Mouse (Mus musculus) gastrocnemius, postnatal 25 days (tissue): ENCODE data around the gene Sema6c. TPM values are rescaled to one million over a fixed set of nuclear protein-coding genes. Genes with fewer than 3 reads are reported as not detected.

ENCODE experiments used
- DNase-seq: peaks from one replicate; pipeline ENCODE4 v3.0.0; 2022
- total RNA-seq, 2 experiments: library from RNA; stranded (reverse); gene quantifications; 1 replicate in 1 of 2; 2 replicates in 1 of 2; pipeline ENCODE4 v1.2.3; 2021

Gene Sema6c
- total RNA-seq, 2 experiments from 2014 or later: 98.2 to 101 TPM

DNA sequence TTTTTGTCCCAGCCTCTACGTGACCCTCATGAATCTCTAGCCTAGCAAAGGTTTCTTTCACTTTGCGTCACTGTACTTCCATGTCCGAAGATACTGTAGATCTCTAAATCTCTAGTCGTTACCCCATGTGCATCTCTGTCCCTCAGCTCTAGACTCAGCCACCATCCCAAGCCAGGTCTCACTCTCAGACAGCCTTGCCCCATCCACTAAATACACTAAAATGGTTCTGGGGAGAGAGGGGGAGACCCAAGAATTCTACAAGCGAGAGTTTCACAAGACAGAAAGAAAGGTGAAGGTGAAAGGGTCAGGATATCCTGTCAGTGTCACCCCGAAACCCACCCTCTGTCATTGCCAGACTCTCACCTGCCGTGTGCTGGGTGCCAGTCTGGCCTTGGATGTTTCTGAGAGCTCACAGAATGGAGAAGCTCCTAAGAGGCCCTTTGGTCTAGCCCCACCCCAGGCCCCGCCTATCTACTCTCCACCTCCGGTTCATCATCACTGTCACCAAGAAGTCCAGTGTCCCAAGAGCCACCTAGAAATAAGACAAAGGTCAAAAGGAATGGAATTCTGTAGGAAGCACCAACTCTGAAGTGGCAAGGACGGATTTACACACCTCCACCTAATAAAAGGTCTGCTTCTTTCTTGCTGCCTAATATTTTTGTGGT lies 18.2 kb upstream of the Sema6c start, which contains the start of gene Tnfaip8l2:
Gene Tnfaip8l2 (minus strand): TSS at position 409 of the 665 bp plus-strand sequence.
- no peak for DNase-seq

DNA sequence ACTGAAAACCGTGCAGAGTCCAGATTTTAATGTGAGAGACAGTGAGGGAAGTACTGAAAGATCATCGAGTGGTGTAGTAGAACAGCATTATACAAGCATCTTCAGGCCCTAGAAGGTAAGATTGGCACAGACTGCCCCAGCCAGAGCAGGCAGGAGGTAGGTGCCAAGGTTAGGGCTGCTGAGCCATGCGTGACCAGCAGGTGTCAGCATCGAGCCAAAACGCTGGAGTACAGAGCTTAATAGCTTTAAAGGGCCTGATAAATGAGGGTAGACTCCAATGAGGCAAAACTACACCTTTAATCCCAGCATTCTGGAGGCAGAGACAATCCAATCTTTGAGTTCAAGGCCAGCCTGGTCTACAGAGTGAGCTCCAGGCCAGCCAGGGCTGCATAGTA lies 17.6 kb upstream of the Sema6c start:
- peak; percentile 84 for DNase-seq

DNA sequence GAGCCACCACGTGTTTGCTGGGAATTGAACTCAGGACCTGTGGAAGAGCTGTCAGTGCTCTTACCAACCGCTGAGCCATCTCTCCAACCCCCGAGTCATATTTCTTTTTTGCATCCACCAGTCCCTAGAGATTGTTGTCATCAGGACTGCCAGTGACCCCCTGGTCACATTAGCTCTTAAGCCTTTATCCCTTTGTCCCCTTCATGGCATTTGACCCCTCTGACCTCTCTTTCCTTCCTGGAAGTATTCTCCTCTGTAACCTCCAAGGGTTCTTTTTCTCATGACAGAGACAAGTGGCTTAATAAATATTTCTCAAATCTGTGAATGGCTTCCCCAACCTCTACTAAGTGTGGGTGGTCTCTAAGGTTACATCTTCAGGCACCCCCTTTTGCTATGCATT lies 12.3 kb upstream of the Sema6c start:
- no peak for DNase-seq

DNA sequence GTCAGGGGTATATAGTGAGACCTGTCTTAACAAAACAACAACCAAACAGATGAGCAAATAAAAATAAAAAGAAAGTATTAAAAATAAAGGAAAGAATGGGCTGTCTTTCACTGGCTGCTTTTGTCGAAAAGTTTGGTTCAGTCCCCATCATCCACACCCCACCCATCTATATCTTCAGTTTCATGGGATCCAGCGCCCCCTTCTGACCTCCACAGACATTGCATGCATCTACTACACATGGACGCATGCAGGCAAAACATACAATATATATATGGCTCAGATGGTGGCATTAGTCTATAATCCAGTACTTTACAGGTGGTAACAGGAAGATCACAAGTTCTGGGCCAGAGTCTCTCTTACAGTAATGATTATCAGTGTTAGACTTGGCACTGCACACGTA lies 6.4 kb upstream of the Sema6c start:
- DNase-seq: no peak

DNA sequence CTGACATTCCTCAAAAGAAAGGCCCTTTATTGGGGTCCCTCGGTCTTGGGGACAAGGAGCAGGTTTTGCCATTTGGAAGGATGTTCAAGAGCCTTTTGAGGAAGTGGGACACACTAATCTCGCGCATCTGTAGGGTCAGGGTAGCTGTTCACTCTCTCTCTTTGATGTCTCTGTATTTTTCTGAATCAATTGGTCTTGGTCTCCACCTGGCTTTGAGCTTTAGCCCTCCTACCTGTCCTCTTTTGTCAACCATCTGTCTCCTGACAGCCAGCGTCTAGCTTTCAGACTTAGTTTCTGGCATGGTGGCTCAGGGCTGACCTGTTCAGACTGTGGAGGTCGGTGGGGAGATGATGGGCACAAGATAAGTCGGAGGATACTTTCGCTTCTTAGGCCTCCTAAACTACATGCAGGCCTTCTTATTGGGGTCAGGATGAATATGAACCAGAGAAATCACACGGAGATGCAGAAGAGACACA lies 708 bp upstream of the Sema6c start:
- no peak for DNase-seq

DNA sequence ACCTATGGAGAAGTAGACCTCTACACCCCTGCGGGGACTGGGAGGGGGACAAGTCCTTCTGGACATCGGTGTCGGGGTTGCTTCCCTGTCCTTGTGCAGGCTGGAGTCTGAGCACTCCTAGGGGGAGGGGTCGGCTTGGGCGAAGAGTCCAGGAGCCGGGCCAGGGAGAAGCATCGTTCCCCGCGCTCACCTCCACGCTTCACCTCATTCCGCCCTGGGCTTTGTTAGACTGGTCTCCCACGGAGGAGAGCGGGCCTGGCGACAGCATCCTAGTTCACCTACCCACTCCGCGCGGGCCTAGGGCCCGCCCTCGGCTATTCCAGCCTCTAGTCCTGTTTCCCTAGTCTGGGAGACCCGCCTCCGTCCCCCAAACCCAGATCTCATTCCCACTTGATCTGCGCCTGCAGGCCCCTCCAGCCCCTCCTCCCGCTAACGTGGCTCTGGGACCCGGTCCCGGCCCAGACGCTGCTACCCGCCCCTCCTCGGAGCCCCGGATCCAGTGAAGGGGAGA lies 839 bp downstream of the Sema6c start:
- DNase-seq: no peak

DNA sequence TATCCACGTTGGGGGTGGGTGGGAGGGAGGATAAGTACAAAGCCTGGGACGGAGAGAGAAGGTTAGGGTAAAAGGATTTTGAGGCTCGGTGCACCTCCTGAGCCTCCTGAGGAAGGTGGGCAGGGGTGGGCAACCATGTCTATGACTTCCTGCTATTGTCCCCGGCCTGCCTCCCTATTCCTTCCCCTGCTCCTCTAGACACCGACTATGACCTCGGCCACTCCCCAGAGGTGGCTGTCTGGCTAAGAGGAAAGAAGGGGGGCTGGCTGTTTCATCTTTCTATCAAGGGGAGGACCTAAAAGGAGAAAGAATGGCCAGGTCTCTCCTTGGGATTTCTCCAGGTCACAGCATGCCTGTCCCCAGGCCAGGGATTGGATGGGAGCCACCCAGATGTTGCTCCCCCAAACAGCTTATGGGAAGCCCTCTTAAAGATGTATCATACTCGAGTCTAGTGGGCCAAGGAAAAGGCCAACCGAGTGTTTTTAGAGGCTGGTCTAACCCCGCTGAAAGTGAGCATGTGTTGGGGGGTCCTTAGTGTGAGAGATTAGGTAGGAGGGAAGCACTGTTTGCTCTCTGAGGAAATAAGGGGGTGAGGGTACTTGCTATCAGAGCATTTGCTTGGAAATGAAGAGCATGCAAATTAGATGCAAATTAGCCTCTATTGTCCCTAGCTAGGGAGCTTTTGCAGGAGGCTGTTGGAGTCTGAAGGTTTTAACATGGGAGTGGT lies 1.5 kb downstream of the Sema6c start:
- DNase-seq: no peak

DNA sequence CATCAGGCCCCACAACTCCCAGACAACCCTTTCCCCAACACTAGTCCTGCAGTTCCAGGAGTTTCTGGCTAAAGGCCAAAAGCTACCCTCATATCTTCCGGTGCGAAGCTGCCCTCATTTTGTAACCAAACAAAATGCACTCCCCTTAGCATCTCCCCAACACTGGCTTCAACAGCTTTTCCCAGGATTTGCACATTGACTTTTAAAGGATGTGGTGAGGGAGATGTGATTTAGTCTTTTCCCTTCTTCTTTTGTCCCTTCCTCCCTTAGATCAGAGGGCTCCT lies 2.0 kb downstream of the Sema6c start:
- no peak for DNase-seq

DNA sequence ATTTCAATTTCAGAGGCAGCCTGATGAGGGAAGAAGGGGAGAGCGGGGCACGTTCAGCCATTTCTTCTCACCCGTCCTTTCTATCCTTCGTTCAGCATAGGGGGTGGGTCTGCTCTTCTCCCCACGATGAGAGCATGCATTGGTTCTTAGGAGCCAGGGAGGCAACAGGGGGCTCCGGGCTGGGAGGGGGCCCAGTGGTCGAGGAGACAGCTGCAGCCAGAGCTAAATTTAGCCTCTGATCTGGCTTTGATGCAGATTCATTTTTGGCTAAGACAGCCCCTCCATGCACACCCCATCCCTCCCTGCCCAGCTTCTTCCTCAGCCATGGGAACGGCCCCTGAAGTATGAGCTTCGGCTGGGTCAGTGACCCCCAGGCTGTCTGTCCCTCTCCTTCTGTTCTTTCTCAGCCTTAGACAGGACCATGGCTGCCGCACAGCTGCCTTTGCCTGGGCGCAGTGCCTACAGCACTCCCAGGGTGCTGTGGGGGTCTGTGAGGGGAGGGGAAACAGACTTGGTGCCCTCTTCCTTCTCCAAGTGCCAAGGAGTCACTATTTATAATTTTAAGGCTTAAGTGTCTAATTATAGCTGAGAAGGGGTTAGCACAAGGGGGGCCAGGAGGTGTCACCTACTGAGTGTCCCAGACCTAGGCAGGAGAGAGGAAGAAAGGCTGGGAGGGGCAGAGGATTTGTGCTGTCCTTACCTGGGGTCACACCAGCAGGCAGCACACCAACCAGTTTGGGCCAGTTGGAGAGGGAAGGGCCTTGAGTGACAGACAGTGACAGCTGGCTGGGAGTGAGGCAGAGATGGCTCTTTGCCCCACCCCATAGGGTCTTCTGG lies 3.4 kb downstream of the Sema6c start:
- DNase-seq: peak; percentile 91

DNA sequence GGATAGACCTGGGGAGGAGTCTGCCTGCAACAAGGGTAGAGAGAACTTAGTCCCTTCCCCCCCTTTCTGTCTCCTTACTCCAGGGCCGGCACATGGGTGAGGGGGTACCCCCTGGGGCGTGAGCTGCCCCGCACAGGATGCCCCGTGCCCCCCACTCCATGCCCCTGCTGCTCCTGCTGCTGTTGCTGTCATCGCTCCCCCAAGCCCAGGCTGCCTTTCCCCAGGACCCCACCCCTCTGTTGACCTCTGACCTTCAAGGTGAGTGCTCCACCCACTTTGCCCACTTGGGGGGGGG lies 3.9 kb downstream of the Sema6c start:
- no peak for DNase-seq

DNA sequence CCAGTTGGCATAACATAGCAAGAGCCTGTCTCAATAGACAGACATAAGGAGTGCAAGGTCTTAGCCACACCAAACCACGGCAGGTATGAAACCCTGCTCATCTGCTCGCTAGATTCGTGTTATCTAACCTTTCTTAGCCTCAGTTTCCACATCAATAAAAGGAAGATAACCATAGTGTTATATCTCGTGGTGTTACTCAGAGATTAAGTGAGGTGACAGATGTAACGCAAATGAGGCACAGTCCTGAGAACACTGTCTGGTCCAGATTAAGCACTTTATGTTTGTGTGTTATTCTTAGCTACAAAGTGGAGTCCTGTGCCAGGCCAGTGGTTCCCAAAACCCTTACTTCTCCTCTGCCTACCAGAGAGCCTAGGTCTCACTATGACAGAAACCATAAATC lies 4.6 kb downstream of the Sema6c start:
- no peak for DNase-seq

DNA sequence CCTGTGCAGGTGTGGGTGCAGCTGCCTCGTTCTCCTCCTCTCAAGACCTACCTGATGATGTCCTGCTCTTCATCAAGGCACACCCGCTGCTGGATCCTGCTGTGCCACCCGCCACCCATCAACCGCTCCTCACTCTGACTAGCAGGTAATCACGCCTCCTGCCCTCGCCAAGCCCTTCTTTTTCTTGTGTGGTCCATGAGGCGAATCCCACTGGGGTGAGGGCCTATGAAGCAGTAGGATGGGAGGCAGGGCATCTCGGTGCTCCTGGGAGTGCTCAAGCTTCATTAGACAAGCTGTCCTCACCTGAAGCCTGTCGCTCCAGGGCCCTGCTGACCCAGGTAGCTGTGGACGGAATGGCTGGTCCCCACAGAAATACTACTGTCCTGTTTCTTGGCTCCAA lies 9.7 kb downstream of the Sema6c start:
- no peak for DNase-seq

DNA sequence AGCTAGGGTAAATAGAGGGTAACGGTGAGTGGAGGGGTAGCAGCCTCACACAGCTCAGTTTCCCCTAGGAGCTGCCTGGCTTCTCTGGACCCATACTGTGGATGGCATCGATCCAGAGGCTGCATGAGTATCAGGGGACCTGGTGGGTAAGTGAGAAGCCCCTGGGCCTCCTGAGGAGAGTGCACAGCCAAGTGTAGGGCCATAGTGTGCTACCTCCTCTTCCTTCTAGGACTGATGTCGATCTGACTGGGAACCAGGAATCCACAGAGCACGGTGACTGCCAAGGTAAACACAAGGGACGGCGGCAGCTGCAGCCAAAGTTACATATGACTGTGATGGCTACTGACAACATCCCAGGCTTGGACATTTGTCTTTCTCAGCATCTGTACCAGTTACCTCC lies 10.8 kb downstream of the Sema6c start:
- DNase-seq: no peak

DNA sequence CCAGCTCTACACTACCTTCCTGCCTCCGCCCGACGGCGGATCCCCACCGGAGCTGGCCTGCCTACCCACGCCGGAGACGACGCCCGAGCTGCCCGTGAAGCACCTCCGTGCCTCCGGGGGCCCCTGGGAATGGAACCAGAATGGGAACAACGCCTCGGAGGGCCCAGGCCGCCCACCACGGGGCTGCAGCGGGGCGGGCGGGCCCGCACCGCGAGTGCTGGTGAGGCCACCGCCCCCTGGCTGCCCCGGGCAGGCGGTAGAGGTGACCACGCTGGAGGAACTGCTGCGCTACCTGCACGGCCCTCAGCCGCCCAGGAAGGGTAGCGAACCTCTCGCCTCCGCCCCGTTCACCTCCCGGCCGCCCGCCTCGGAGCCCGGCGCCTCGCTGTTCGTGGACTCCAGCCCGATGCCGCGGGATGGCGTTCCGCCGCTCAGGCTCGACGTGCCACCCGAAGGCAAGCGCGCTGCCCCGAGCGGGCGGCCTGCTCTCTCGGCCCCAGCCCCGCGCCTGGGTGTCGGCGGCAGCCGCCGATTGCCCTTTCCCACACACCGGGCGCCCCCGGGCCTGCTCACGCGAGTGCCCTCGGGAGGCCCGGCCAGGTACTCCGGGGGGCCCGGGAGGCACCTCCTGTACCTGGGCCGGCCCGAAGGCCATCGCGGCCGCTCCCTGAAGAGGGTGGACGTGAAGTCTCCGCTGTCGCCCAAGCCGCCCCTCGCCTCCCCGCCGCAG lies 12.4 kb downstream of the Sema6c start:
- no peak for DNase-seq

DNA sequence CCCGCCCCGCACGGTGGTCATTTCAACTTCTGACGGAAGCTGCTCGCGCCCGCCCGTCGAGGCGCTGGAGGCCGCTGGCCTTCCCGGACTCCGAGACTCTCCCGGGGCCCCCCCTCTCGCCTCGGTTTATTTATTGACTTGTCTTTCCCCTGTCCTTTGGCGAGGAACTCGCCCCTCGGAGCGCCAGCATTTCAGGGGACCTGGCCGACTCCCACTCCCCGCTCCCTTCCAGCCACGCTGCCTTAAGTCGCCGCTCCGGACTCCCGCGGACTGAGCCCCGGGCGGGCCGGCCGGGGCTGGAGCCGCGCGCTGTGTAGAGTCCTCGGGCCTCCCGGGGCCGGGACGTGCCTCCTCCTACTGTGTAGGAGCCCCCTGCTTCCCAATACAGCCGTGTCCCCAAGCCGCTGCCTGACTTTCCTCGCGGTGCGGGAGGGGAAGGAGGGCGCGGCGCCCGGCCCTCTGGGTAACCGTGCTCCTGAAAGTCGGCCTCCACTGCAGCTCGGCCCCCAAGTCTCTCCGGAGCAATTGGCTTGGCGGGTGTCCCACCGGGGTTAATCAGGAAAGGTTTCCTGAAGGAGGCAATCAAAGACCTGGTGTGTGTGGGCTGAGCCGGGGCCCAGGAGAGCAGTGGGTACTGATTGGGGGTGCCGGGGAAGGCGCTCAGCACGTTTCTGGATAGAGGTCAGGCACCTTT lies 13.1 kb downstream of the Sema6c start:
- DNase-seq: peak; percentile 39

DNA sequence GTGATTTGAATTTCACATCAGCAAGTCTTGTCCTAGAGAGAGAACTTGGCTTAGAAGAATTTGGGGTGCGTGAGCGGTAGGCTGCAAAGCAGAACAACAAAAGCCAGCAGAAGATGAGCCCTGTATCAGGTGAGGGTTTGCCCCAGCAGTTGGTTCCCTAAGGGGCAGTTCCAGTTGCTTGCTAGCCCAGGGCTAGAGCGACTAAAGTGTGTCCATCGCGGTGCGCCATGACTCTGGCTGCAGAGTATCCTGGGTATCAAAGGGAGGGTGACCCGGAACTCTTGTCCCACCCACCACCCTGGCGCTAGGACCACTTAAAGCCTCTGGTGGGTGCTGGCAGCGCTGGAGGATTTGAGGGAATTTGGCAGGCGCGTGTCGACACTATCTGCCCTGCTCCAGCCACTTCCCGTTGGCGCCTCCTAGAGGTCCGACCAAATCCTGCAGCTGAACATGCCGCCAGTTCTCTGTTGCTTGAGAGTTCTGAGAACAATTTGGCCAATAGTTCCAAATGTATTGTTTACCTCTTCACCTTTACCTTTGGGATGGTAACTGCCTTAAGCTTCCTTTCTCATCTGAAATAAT lies 13.8 kb downstream of the Sema6c start:
- peak; percentile 79 for DNase-seq

DNA sequence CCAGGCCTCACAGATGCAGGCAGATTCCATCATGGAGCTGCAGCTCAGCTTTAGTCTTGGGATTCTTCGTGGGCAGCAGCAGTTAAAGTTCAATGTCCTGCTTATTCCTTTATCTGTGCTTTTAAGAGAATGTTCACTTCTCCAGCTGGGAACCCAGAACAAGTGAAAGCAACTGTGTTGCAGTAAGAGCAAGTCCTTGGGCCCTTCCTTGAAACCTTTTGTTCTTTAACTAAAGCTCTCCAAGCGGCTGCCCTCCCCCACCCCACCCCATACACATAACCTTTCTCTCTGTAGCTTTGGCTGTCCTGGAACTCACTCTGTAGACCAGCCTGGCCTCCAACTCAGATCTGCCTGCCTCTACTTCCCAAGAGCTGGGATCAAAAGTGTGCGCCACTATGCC lies 16.2 kb downstream of the Sema6c start:
- no peak for DNase-seq

DNA sequence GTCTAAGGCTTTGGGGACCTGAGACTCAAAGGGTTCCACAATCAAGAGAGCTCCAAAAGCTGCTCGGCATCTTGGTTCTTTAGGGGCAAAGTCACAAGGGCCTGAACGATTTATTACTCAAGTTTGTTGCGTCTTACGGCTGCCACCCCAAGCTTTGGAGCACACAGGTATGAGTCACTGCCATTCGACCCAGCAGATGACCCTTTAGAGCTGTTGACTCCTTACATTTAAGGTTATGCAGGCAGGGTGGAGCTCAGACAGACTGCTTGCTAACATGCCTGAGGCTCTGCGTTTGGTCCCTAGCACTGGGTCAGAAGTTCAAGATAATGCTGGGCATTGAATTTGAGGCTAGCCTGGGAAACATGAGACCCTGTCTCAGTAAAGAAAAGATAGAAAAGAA lies 17.3 kb downstream of the Sema6c start:
- no peak for DNase-seq

DNA sequence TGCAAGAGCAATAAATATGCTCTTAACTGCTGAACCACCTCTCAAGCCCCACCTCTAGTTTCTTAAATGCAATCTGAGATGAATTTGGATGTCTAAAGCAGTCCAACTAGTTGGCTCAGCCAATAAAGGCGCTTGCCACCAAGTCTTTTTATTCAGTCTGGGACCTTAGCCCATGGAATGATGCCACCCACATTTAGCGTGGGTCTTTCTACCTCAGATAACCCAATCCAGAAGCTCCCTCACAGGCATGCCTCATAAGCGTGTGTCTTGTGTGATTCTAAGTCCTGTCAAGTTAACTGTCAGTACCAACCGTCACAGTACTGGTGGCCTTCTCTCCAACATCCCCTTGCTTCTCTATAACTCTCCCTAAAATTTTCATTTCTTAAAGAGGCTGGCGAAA lies 18.7 kb downstream of the Sema6c start:
- DNase-seq: no peak

DNA sequence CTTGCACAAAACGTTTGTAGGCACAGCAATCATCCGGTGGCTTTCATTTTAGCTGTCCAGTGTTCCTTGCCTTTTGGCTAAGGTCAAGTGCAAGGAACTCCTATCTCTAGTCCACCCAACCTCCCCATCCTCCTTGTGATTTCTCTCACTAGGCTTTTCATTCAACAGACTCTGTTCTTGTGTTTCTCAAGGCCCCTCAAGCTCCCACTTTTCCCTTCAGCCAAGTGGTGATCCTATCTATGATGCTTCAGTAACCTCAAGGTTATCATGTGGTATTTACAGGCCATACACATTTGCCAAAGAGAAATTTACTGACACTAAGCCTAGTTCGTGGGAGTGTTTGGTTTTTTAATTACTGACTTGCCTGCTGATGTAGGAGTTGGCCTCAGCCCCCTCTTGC lies 19.6 kb downstream of the Sema6c start:
- DNase-seq: no peak

DNA sequence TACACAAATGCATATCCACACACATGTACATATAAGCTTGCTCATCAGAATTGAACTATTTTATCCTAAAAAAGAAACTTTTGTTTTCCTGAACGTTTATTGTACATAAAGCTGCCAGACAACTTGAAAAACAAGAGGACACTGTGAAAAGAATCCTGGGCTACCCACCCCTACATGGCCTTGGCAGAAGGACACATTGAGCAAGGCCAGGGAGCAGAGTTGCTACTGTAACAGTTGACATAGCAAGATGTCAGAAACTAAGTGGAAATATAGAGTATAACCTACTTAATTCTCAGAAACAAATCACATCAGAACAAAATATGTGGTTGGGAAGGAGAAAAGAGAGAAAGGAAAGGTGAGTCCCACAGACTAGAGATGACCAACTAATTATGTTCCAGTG lies 21.6 kb downstream of the Sema6c start:
- no peak for DNase-seq
